Mouse (Mus musculus): Measurements from ENCODE around the gene Rbm26. TPM values are rescaled to one million over a fixed set of nuclear protein-coding genes. Genes with fewer than 3 reads are reported as not detected.

The Rbm26 gene
- total RNA-seq, 1 experiment from 2014 or later = 104 TPM

GRCm38 (mm10) chr14:105115402-105115801 lies 61.7 kb downstream of the Rbm26 start:
- ATAC-seq (replicated peaks in 1 of 2; ENCODE audit: insufficient read depth in 1 of 2, low FRiP score in 2 of 2, low TSS enrichment in 1 of 2, low read depth in 1 of 2, poor library complexity in 2 of 2, severe bottlenecking in 2 of 2) = no peak

GRCm38 (mm10) chr14:105106252-105106651 lies 70.9 kb downstream of the Rbm26 start:
- ATAC-seq (replicated peaks in 1 of 2; ENCODE audit: insufficient read depth in 1 of 2, low FRiP score in 2 of 2, low TSS enrichment in 1 of 2, low read depth in 1 of 2, poor library complexity in 2 of 2, severe bottlenecking in 2 of 2) = no peak

- ATAC-seq (replicated peaks in 1 of 2; ENCODE audit: insufficient read depth in 1 of 2, low FRiP score in 2 of 2, low TSS enrichment in 1 of 2, low read depth in 1 of 2, poor library complexity in 2 of 2, severe bottlenecking in 2 of 2) = no peak
Observed at GRCm38 (mm10) chr14:105098861-105099260, 78.3 kb downstream of the Rbm26 start.

GRCm38 (mm10) chr14:105096221-105096620 lies 80.9 kb downstream of the Rbm26 start:
- ATAC-seq (replicated peaks in 1 of 2; ENCODE audit: insufficient read depth in 1 of 2, low FRiP score in 2 of 2, low TSS enrichment in 1 of 2, low read depth in 1 of 2, poor library complexity in 2 of 2, severe bottlenecking in 2 of 2) = no peak

GRCm38 (mm10) chr14:105087001-105087400 lies 90.1 kb downstream of the Rbm26 start:
- ATAC-seq (replicated peaks in 1 of 2; ENCODE audit: insufficient read depth in 1 of 2, low FRiP score in 2 of 2, low TSS enrichment in 1 of 2, low read depth in 1 of 2, poor library complexity in 2 of 2, severe bottlenecking in 2 of 2) = no peak

- ATAC-seq (replicated peaks in 1 of 2; ENCODE audit: insufficient read depth in 1 of 2, low FRiP score in 2 of 2, low TSS enrichment in 1 of 2, low read depth in 1 of 2, poor library complexity in 2 of 2, severe bottlenecking in 2 of 2) = no peak
Observed at GRCm38 (mm10) chr14:105085332-105085993, 91.7 kb downstream of the Rbm26 start.

GRCm38 (mm10) chr14:105084757-105085330 lies 92.3 kb downstream of the Rbm26 start:
- no peak for ATAC-seq (replicated peaks in 1 of 2; ENCODE audit: insufficient read depth in 1 of 2, low FRiP score in 2 of 2, low TSS enrichment in 1 of 2, low read depth in 1 of 2, poor library complexity in 2 of 2, severe bottlenecking in 2 of 2)

GRCm38 (mm10) chr14:105084106-105084505 lies 93.0 kb downstream of the Rbm26 start:
- ATAC-seq (replicated peaks in 1 of 2; ENCODE audit: insufficient read depth in 1 of 2, low FRiP score in 2 of 2, low TSS enrichment in 1 of 2, low read depth in 1 of 2, poor library complexity in 2 of 2, severe bottlenecking in 2 of 2) = no peak

- no peak for ATAC-seq (replicated peaks in 1 of 2; ENCODE audit: insufficient read depth in 1 of 2, low FRiP score in 2 of 2, low TSS enrichment in 1 of 2, low read depth in 1 of 2, poor library complexity in 2 of 2, severe bottlenecking in 2 of 2)
Observed at GRCm38 (mm10) chr14:105074776-105075175, 102.4 kb downstream of the Rbm26 start.

- no peak for ATAC-seq (replicated peaks in 1 of 2; ENCODE audit: insufficient read depth in 1 of 2, low FRiP score in 2 of 2, low TSS enrichment in 1 of 2, low read depth in 1 of 2, poor library complexity in 2 of 2, severe bottlenecking in 2 of 2)
Observed at GRCm38 (mm10) chr14:105074376-105074775, 102.8 kb downstream of the Rbm26 start.

GRCm38 (mm10) chr14:105071010-105071509 lies 106.1 kb downstream of the Rbm26 start:
- no peak for ATAC-seq (replicated peaks in 1 of 2; ENCODE audit: insufficient read depth in 1 of 2, low FRiP score in 2 of 2, low TSS enrichment in 1 of 2, low read depth in 1 of 2, poor library complexity in 2 of 2, severe bottlenecking in 2 of 2)

GRCm38 (mm10) chr14:105070258-105071009 lies 106.7 kb downstream of the Rbm26 start:
- ATAC-seq (replicated peaks in 1 of 2; ENCODE audit: insufficient read depth in 1 of 2, low FRiP score in 2 of 2, low TSS enrichment in 1 of 2, low read depth in 1 of 2, poor library complexity in 2 of 2, severe bottlenecking in 2 of 2) = no peak

GRCm38 (mm10) chr14:105068060-105068459 lies 109.1 kb downstream of the Rbm26 start:
- no peak for ATAC-seq (replicated peaks in 1 of 2; ENCODE audit: insufficient read depth in 1 of 2, low FRiP score in 2 of 2, low TSS enrichment in 1 of 2, low read depth in 1 of 2, poor library complexity in 2 of 2, severe bottlenecking in 2 of 2)

GRCm38 (mm10) chr14:105064243-105064642 lies 112.9 kb downstream of the Rbm26 start:
- ATAC-seq (replicated peaks in 1 of 2; ENCODE audit: insufficient read depth in 1 of 2, low FRiP score in 2 of 2, low TSS enrichment in 1 of 2, low read depth in 1 of 2, poor library complexity in 2 of 2, severe bottlenecking in 2 of 2) = no peak

- ATAC-seq (replicated peaks in 1 of 2; ENCODE audit: insufficient read depth in 1 of 2, low FRiP score in 2 of 2, low TSS enrichment in 1 of 2, low read depth in 1 of 2, poor library complexity in 2 of 2, severe bottlenecking in 2 of 2) = no peak
Observed at GRCm38 (mm10) chr14:105061230-105061629, 115.9 kb downstream of the Rbm26 start.

GRCm38 (mm10) chr14:105057934-105058333 lies 119.2 kb downstream of the Rbm26 start:
- ATAC-seq (replicated peaks in 1 of 2; ENCODE audit: insufficient read depth in 1 of 2, low FRiP score in 2 of 2, low TSS enrichment in 1 of 2, low read depth in 1 of 2, poor library complexity in 2 of 2, severe bottlenecking in 2 of 2) = no peak
